Mouse (Mus musculus): Measurements from ENCODE around the gene Otp.

Otp gene

GRCm38 (mm10) chr13:94875396-94875880 is at the start of gene Otp:
Gene Otp, plus strand, starts transcription at chr13:94875602.
- POLR2A ChIA-PET = interaction anchor here in 3 of 4 experiments (0.8 to 2.3 kb wide), 9 partner anchors 8 to 228 kb away, joined by 3 to 7 read pairs (median 4); no protein-coding TSS in a partner anchor
- CTCF ChIA-PET = interaction anchor here in 2 of 4 experiments (0.6 to 1.4 kb wide), 2 partner anchors 69 to 316 kb away, joined by 3 read pairs; no protein-coding TSS in a partner anchor

GRCm38 (mm10) chr13:94826389-94826788 is 49.0 kb upstream of the Otp start:
- ChIA-PET CTCF (no interaction called here), POLR2A (interaction anchor here in 3 of 4 experiments (0.7 to 1.5 kb wide), 5 partner anchors 9 to 22 kb away, joined by 3 to 5 read pairs (median 4); no protein-coding TSS in a partner anchor)

- ChIA-PET CTCF (no interaction called here), POLR2A (interaction anchor here in 3 of 4 experiments (0.7 to 1.5 kb wide), 5 partner anchors 9 to 23 kb away, joined by 3 to 5 read pairs (median 4); no protein-coding TSS in a partner anchor)
These were observed 48.4 kb upstream of the Otp start for GRCm38 (mm10) chr13:94826986-94827385.

GRCm38 (mm10) chr13:94827847-94828246 is 47.6 kb upstream of the Otp start:
- ChIA-PET POLR2A (interaction anchor here in 1 of 4 experiments (0.6 to 2.2 kb wide), 4 partner anchors 10 to 339 kb away, joined by 3 to 8 read pairs (median 4); no protein-coding TSS in a partner anchor), CTCF (interaction anchor here in 1 of 4 experiments (0.6 kb wide), 1 partner anchor 461 kb away, joined by 3 read pairs; no protein-coding TSS in a partner anchor)

- ChIA-PET CTCF (interaction anchor here in 2 of 4 experiments (0.9 to 1.2 kb wide), 2 partner anchors 13 to 278 kb away, joined by 3 to 4 read pairs; no protein-coding TSS in a partner anchor), POLR2A (interaction anchor here in 2 of 4 experiments (0.6 to 2.3 kb wide), 9 partner anchors 8 to 279 kb away, joined by 3 to 11 read pairs (median 4); no protein-coding TSS in a partner anchor)
These were observed 37.2 kb upstream of the Otp start for GRCm38 (mm10) chr13:94838047-94838720.

- POLR2A ChIA-PET = interaction anchor here in 2 of 4 experiments (0.7 to 2.3 kb wide), 8 partner anchors 8 to 43 kb away, joined by 3 to 11 read pairs (median 4); no protein-coding TSS in a partner anchor
- CTCF ChIA-PET = interaction anchor here in 1 of 4 experiments (0.9 kb wide), 1 partner anchor 279 kb away, joined by 3 read pairs; no protein-coding TSS in a partner anchor
These were observed 36.6 kb upstream of the Otp start for GRCm38 (mm10) chr13:94838756-94839337.

- ChIA-PET POLR2A (interaction anchor here in 3 of 4 experiments (0.6 to 4.0 kb wide), 8 partner anchors 12 to 27 kb away, joined by 3 to 15 read pairs (median 3); no protein-coding TSS in a partner anchor), CTCF (interaction anchor here in 2 of 4 experiments (1.0 to 1.5 kb wide), 2 partner anchors 15 to 27 kb away, joined by 3 to 4 read pairs; no protein-coding TSS in a partner anchor)
These were observed 32.2 kb upstream of the Otp start for GRCm38 (mm10) chr13:94843236-94843635.

GRCm38 (mm10) chr13:94847870-94848269 is 27.5 kb upstream of the Otp start:
- CTCF ChIA-PET = interaction anchor here in 3 of 4 experiments (1.2 to 1.5 kb wide), 4 partner anchors 20 to 108 kb away, joined by 3 to 7 read pairs (median 4); no protein-coding TSS in a partner anchor
- POLR2A ChIA-PET = interaction anchor here in 3 of 4 experiments (0.5 to 3.7 kb wide), 15 partner anchors 10 to 404 kb away, joined by 3 to 35 read pairs (median 4); partner anchors contain the start of gene Otp (in 1 of the 3)

- CTCF ChIA-PET = interaction anchor here in 1 of 4 experiments (1.4 kb wide), 1 partner anchor 19 kb away, joined by 3 read pairs; no protein-coding TSS in a partner anchor
- POLR2A ChIA-PET = interaction anchor here in 2 of 4 experiments (0.6 to 3.7 kb wide), 7 partner anchors 9 to 477 kb away, joined by 3 to 35 read pairs (median 4); no protein-coding TSS in a partner anchor
These were observed 26.1 kb upstream of the Otp start for GRCm38 (mm10) chr13:94849351-94849750.

- ChIA-PET CTCF (interaction anchor here in 3 of 4 experiments (0.7 to 2.3 kb wide), 6 partner anchors 9 to 81 kb away, joined by 3 to 7 read pairs (median 4); no protein-coding TSS in a partner anchor), POLR2A (interaction anchor here (0.5 to 5.1 kb wide), 16 partner anchors 9 to 1928 kb away, joined by 3 to 35 read pairs (median 5); no protein-coding TSS in a partner anchor)
These were observed 17.3 kb upstream of the Otp start for GRCm38 (mm10) chr13:94858016-94858575.

GRCm38 (mm10) chr13:94859256-94859655 is 16.1 kb upstream of the Otp start:
- POLR2A ChIA-PET = interaction anchor here in 3 of 4 experiments (0.9 to 5.1 kb wide), 7 partner anchors 9 to 16 kb away, joined by 3 to 35 read pairs (median 5); no protein-coding TSS in a partner anchor
- CTCF ChIA-PET = interaction anchor here in 1 of 4 experiments (2.3 kb wide), 1 partner anchor 9 kb away, joined by 7 read pairs; no protein-coding TSS in a partner anchor

GRCm38 (mm10) chr13:94862491-94863230 is 12.7 kb upstream of the Otp start:
- ChIA-PET CTCF (no interaction called here), POLR2A (interaction anchor here in 1 of 4 experiments (0.5 to 1.2 kb wide), 2 partner anchors 13 to 19 kb away, joined by 3 to 4 read pairs; partner anchors contain the start of gene Otp)

GRCm38 (mm10) chr13:94866906-94867305 is 8.5 kb upstream of the Otp start:
- ChIA-PET POLR2A (interaction anchor here in 3 of 4 experiments (0.6 to 3.1 kb wide), 8 partner anchors 9 to 391 kb away, joined by 3 to 18 read pairs (median 4); no protein-coding TSS in a partner anchor), CTCF (interaction anchor here in 1 of 4 experiments (1.0 kb wide), 1 partner anchor 109 kb away, joined by 3 read pairs; the partner anchor contains the start of gene Wdr41)

GRCm38 (mm10) chr13:94867772-94868171 is 7.6 kb upstream of the Otp start:
- ChIA-PET CTCF (interaction anchor here (0.8 to 1.6 kb wide), 14 partner anchors 9 to 307 kb away, joined by 3 to 7 read pairs (median 4); partner anchors contain the start of gene Wdr41 (in 1 of the 4)), POLR2A (interaction anchor here in 3 of 4 experiments (0.8 to 3.1 kb wide), 12 partner anchors 9 to 78 kb away, joined by 3 to 18 read pairs (median 4); no protein-coding TSS in a partner anchor)

- ChIA-PET POLR2A (interaction anchor here in 3 of 4 experiments (0.8 to 3.1 kb wide), 13 partner anchors 9 to 79 kb away, joined by 3 to 18 read pairs (median 4); no protein-coding TSS in a partner anchor), CTCF (interaction anchor here (0.5 to 1.6 kb wide), 22 partner anchors 9 to 1511 kb away, joined by 3 to 7 read pairs (median 3); partner anchors contain the start of gene Wdr41 (in 1 of the 4))
These were observed 6.9 kb upstream of the Otp start for GRCm38 (mm10) chr13:94868478-94868950.

GRCm38 (mm10) chr13:94869541-94869940 is 5.9 kb upstream of the Otp start:
- POLR2A ChIA-PET = interaction anchor here in 2 of 4 experiments (1.3 to 3.1 kb wide), 4 partner anchors 12 to 26 kb away, joined by 3 to 18 read pairs (median 4); no protein-coding TSS in a partner anchor

More at GRCm38 (mm10) chr13:94869541-94869940, 5.9 kb upstream of the Otp start:
- CTCF ChIA-PET = interaction anchor here in 2 of 4 experiments (0.7 to 0.9 kb wide), 2 partner anchors 11 to 27 kb away, joined by 3 read pairs; no protein-coding TSS in a partner anchor
